Mouse (Mus musculus): ENCODE results near the gene Chsy1.

- TF ChIP-seq POLR2A (IDR thresholded peaks at IDR 0.05; ENCODE audit: insufficient read length, low read depth) = no peak
- TF ChIP-seq USF1 (IDR thresholded peaks at IDR 0.05; ENCODE audit: low read depth) = no peak
- no peak for TF ChIP-seq CEBPB (IDR thresholded peaks at IDR 0.05; ENCODE audit: insufficient read depth, poor library complexity, severe bottlenecking)
- TF ChIP-seq POLR2AphosphoS2 (IDR thresholded peaks at IDR 0.05; ENCODE audit: insufficient read length, low read depth) = no peak
- no peak for TF ChIP-seq E2F4 (IDR thresholded peaks at IDR 0.05; ENCODE audit: insufficient read depth)
- no peak for TF ChIP-seq MAX (IDR thresholded peaks at IDR 0.05; ENCODE audit: low read depth)
- no peak for TF ChIP-seq REST (IDR thresholded peaks at IDR 0.05; ENCODE audit: insufficient read depth, insufficient read length)
- no peak for TF ChIP-seq TCF12 (IDR thresholded peaks at IDR 0.05; ENCODE audit: insufficient read depth, poor library complexity, severe bottlenecking)
- no peak for TF ChIP-seq MYOD1 (IDR thresholded peaks at IDR 0.05; ENCODE audit: control insufficient read depth in 1 of 3, insufficient read length in 2 of 3, low read depth in 2 of 3)
- no peak for TF ChIP-seq MYOG (IDR thresholded peaks at IDR 0.05; ENCODE audit: control insufficient read depth in 1 of 3, insufficient read depth in 1 of 3, insufficient read length in 2 of 3, low read depth in 2 of 3)
- no peak for TF ChIP-seq TCF3 (IDR thresholded peaks at IDR 0.05; ENCODE audit: insufficient read length, low read depth)
Observed at GRCm38 (mm10) chr7:66185370-66185769, 76.1 kb downstream of the Chsy1 start.

Measured in myocyte (in vitro differentiated cells).